Mouse (Mus musculus) brain, embryonic 14.5 days (tissue): ENCODE data around the gene Osbpl6.

Source experiments
- CTCF ChIP-seq: fragments of 200-500 bp; IDR thresholded peaks from 2 replicates; pipeline ENCODE4 v1.5.1; 2012; ENCODE audit warnings: inconsistent platforms, mild to moderate bottlenecking, moderate library complexity, borderline replicate concordance; ENCODE audit not compliant: insufficient read depth, insufficient read length; ENCODE audit errors: extremely low read depth
- POLR2A ChIP-seq: fragments of 200-500 bp; IDR thresholded peaks from 2 replicates; pipeline ENCODE4 v1.6.1; 2012; ENCODE audit warnings: mild to moderate bottlenecking, inconsistent platforms, borderline replicate concordance; ENCODE audit not compliant: poor library complexity, insufficient read depth, insufficient read length, severe bottlenecking; ENCODE audit errors: extremely low read depth

DNA sequence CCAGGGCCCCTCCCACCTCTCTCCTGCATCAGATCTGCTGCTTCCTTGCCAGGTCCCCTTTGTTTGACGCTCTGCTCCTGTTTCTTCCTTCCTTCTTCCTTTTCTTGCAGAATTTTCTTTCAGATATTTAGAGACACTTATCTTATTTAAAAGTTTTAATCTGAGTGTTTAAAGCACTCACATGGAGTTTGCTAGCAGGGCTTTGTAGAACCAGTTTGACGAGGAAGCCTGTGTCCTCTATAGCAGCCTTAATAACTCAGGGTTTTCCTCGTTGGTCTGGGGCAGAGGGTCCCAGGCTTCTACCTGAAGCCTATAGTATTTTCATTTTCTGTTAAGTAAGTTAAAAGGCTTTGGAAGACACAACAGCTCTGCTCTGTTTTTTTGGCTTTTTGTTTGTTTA, 20.5 kb downstream of the Osbpl6 start:
- TF ChIP-seq CTCF (no peak), POLR2A (no peak)
